Mouse (Mus musculus) right cerebral cortex, postnatal 25 days (tissue): ENCODE results near the gene Gm2696.

Experiments used
- DNase-seq: peaks from one replicate; pipeline ENCODE4 v3.0.0; 2022

The Gm2696 gene

GRCm38 (mm10) chr10:77852559-77852958 lies 38.1 kb downstream of the Gm2696 start, which contains the start of gene Gm10318:
Gm10318 (plus strand) TSS chr10:77852859.
- no peak for DNase-seq

GRCm38 (mm10) chr10:77861675-77862074 lies 47.2 kb downstream of the Gm2696 start, which contains the start of gene Gm3285:
Gm3285 (plus strand) TSS chr10:77861975.
- DNase-seq = no peak

- no peak for DNase-seq
These were observed 49.7 kb downstream of the Gm2696 start for GRCm38 (mm10) chr10:77864067-77864761.

GRCm38 (mm10) chr10:77864762-77865143 lies 50.3 kb downstream of the Gm2696 start:
- no peak for DNase-seq

GRCm38 (mm10) chr10:77867546-77867945 lies 53.1 kb downstream of the Gm2696 start:
- no peak for DNase-seq

GRCm38 (mm10) chr10:77869651-77870050 lies 55.2 kb downstream of the Gm2696 start:
- no peak for DNase-seq

GRCm38 (mm10) chr10:77878985-77879384 lies 64.5 kb downstream of the Gm2696 start:
- no peak for DNase-seq

GRCm38 (mm10) chr10:77880305-77880704 lies 65.8 kb downstream of the Gm2696 start:
- no peak for DNase-seq

- no peak for DNase-seq
These were observed 68.1 kb downstream of the Gm2696 start for GRCm38 (mm10) chr10:77882553-77882952.
